Mouse (Mus musculus) forebrain, embryonic 16.5 days (tissue): ENCODE measurements around the gene Olfr1396. TPM values are rescaled to one million over a fixed set of nuclear protein-coding genes. Genes with fewer than 3 reads are reported as not detected.
"Not testable (repeated sequence)": the region's sequence is repeated elsewhere in the genome, so short reads cannot be mapped to it uniquely, and the experiment has no call there.

Source experiments
- ATAC-seq: fragments of 200-750 bp; cut with Nextera tagmentation; 2 replicates; pipeline ENCODE4 v1.8.0; 2017; ENCODE audit warnings: mild to moderate bottlenecking, moderate library complexity
- H3K27ac ChIP-seq: fragments of 300-500 bp; sonication (generic); 2 replicates; pipeline ENCODE4 v1.5.1; 2014; ENCODE audit warnings: low read length, control low read depth
- H3K27me3 ChIP-seq: fragments of 300-500 bp; sonication (generic); replicated peaks from 2 replicates; pipeline ENCODE4 v1.6.1; 2014; ENCODE audit warnings: low read length; ENCODE audit not compliant: control insufficient read depth, insufficient read depth
- H3K36me3 ChIP-seq: fragments of 300-500 bp; sonication (generic); 2 replicates; pipeline ENCODE4 v1.6.1; 2014; ENCODE audit not compliant: control insufficient read depth, insufficient read depth
- H3K4me1 ChIP-seq: fragments of 300-500 bp; sonication (generic); replicated peaks from 2 replicates; pipeline ENCODE4 v1.6.1; 2014; ENCODE audit warnings: low read length; ENCODE audit not compliant: control insufficient read depth, insufficient read depth
- H3K4me2 ChIP-seq: fragments of 300-500 bp; sonication (generic); 2 replicates; pipeline ENCODE4 v1.6.1; 2014; ENCODE audit warnings: mild to moderate bottlenecking, low read length, control low read depth
- H3K4me3 ChIP-seq: fragments of 300-500 bp; sonication (generic); replicated peaks from 2 replicates; pipeline ENCODE4 v1.5.1; 2014; ENCODE audit warnings: mild to moderate bottlenecking, low read length, control low read depth
- H3K9ac ChIP-seq: fragments of 300-500 bp; sonication (generic); replicated peaks from 2 replicates; pipeline ENCODE4 v1.6.1; 2014; ENCODE audit warnings: low read depth, low read length, control low read depth
- H3K9me3 ChIP-seq: fragments of 300-500 bp; sonication (generic); 2 replicates; pipeline ENCODE4 v1.6.1; 2016; ENCODE audit warnings: low read length; ENCODE audit not compliant: control insufficient read depth
- WGBS: fragments of 180-500 bp; shearing (Covaris S2); extraction: QIAGEN DNeasy Blood & Tissue Kit; methylation state at CpG from one replicate; pipeline ENCODE4 v1.1.7; 2014; 5-methylcytosine and 5-hydroxymethylcytosine counted together
- polyA plus RNA-seq: library from polyadenylated mRNA; unstranded; fragments of >200 nt; fragmentation: Nextera tagmentation; extraction: Ambion mirVana; gene quantifications from 2 replicates; pipeline ENCODE4 v1.2.1, GENCODE M21; 2015

Gene Olfr1396
- polyA plus RNA-seq, 1 experiment from 2014 or later, result not detected

DNA sequence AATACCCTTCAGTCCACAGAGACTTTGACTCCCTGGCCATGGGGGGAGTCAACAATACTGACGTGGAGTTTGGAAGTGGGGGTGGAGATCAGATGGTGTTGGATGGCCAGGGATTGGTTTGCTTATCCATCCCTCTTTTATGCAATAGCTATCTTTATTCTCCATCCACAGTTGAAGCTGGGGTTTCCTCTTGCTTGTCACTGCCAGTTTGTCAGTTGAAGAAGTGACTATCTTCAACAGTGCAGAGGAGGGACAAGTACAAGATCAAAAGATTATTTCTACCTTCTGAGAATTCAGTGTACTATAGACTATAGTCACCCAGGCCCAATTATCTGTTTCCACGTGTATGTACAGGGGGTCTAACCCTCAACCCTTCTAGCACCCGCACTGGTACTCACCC is 30.9 kb downstream of the Olfr1396 start:
- 84% methylated on average over 3 of the region's 3 CpGs for WGBS
- Histone ChIP-seq H3K9ac (no peak overlapping the region), H3K4me1 (no peaks in the 10 kb centered on the region), H3K36me3 (no peaks in the 10 kb centered on the region), H3K27me3 (no peaks in the 10 kb centered on the region), H3K4me2 (no peak overlapping the region), H3K4me3 (no peak overlapping the region), H3K9me3 (no peaks in the 10 kb centered on the region), H3K27ac (no peak overlapping the region)
- no peak for ATAC-seq

DNA sequence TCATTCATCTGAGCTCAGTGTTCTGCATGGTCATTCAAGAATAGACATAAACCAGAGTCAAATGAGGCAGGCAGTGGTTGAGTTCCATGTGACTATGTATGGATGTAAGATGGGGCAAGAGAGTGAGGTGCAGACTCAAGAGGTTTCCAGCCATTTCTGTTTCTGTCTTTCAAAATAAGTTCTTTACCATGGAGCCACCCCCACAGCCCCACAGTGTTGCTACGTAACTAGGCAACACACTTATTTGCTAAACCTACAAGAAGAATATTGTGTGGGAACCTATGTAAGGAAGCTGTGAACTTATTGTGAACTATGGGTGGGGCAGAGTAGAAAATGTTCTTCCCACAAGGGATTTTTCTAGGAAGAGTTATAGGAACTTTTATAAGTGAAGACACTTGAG is 31.5 kb downstream of the Olfr1396 start:
- no peak overlapping the region for H3K9ac ChIP-seq
- no peak overlapping the region for H3K27ac ChIP-seq
- H3K9me3 ChIP-seq, result no peaks in the 10 kb centered on the region
- no peaks in the 10 kb centered on the region for H3K4me1 ChIP-seq
- ATAC-seq, result no peak
- H3K4me2 ChIP-seq, result no peak overlapping the region
- no peaks in the 10 kb centered on the region for H3K36me3 ChIP-seq
- WGBS, result 100% methylated on average over 1 of the region's 1 CpGs
- H3K27me3 ChIP-seq, result no peaks in the 10 kb centered on the region
- H3K4me3 ChIP-seq, result no peak overlapping the region

- Histone ChIP-seq H3K4me3 (no peak overlapping the region), H3K27ac (no peak overlapping the region), H3K4me2 (no peak overlapping the region), H3K27me3 (no peaks in the 10 kb centered on the region), H3K9ac (no peak overlapping the region), H3K9me3 (no peaks in the 10 kb centered on the region), H3K4me1 (no peaks in the 10 kb centered on the region), H3K36me3 (no peaks in the 10 kb centered on the region)
- 78% methylated on average over 3 of the region's 3 CpGs for WGBS
- no peak for ATAC-seq
These were observed 32.8 kb downstream of the Olfr1396 start for GRCm38 (mm10) chr11:49081886-49082285.

GRCm38 (mm10) chr11:49081356-49081755 is 33.3 kb downstream of the Olfr1396 start:
- no peak for ATAC-seq

GRCm38 (mm10) chr11:49080636-49081035 is 34.0 kb downstream of the Olfr1396 start:
- Histone ChIP-seq H3K4me1 (no peaks in the 10 kb centered on the region), H3K9ac (no peak overlapping the region), H3K4me3 (no peak overlapping the region), H3K27ac (no peak overlapping the region), H3K27me3 (no peaks in the 10 kb centered on the region), H3K9me3 (no peaks in the 10 kb centered on the region), H3K36me3 (no peaks in the 10 kb centered on the region), H3K4me2 (no peak overlapping the region)
- 91% methylated on average over 1 of the region's 1 CpGs for WGBS
- no peak for ATAC-seq

More at GRCm38 (mm10) chr11:49081356-49081755, 33.3 kb downstream of the Olfr1396 start:
- 89% methylated on average over 4 of the region's 4 CpGs for WGBS
- no peaks in the 10 kb centered on the region for H3K27me3 ChIP-seq
- H3K4me3 ChIP-seq, result no peak overlapping the region
- no peaks in the 10 kb centered on the region for H3K4me1 ChIP-seq
- no peak overlapping the region for H3K9ac ChIP-seq
- no peak overlapping the region for H3K4me2 ChIP-seq
- no peak overlapping the region for H3K27ac ChIP-seq
- H3K9me3 ChIP-seq, result no peaks in the 10 kb centered on the region
- no peaks in the 10 kb centered on the region for H3K36me3 ChIP-seq

DNA sequence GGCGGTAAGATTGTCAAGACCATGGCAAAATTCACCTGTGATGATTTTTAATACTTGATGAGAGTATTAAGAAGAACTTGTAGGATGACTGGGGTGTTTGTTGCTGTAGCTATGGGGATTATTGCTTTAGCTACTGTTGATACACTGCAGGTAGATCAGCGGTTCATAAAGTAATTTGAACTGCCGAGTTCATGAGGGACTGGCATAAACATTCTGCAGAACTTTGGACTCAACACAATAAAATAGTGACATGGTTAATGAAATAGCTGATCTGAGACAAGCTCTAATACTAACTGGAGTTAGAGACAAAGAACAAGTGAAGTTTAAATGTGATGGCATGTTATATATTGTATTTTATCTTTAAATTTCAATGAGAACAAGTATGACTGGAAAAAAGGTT is 36.0 kb downstream of the Olfr1396 start:
- WGBS, result 87% methylated on average over 3 of the region's 3 CpGs
- no peak overlapping the region for H3K9ac ChIP-seq
- H3K27ac ChIP-seq, result no peak overlapping the region
- no peak for ATAC-seq
- H3K4me3 ChIP-seq, result no peak overlapping the region
- H3K27me3 ChIP-seq, result no peaks in the 10 kb centered on the region
- H3K4me1 ChIP-seq, result no peaks in the 10 kb centered on the region
- no peaks in the 10 kb centered on the region for H3K9me3 ChIP-seq
- H3K4me2 ChIP-seq, result no peak overlapping the region
- H3K36me3 ChIP-seq, result no peaks in the 10 kb centered on the region

DNA sequence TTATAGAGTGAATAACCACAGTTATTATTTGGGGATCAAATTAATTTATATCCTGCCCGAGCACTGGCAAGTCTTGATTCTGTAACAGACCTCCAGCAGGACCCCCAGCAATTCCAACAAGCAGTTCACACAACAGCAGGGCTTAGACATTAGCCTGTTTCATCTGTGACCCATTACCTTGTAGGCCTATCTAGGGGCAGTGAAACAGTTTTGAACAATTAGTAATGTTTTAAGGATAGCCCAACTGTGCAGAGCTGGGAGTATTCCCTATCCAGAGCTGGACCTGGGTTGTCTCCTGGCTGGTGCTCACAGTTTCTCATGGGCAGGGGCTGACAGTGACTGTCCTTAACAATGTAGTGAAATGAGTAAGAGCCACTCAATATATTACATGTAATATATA is 37.7 kb downstream of the Olfr1396 start:
- no peak for ATAC-seq
- Histone ChIP-seq H3K27me3 (no peaks in the 10 kb centered on the region), H3K36me3 (no peaks in the 10 kb centered on the region), H3K27ac (no peak overlapping the region), H3K9ac (no peak overlapping the region), H3K4me2 (no peak overlapping the region), H3K9me3 (no peaks in the 10 kb centered on the region), H3K4me3 (no peak overlapping the region), H3K4me1 (no peaks in the 10 kb centered on the region)
- WGBS, result 73% methylated on average over 1 of the region's 1 CpGs

DNA sequence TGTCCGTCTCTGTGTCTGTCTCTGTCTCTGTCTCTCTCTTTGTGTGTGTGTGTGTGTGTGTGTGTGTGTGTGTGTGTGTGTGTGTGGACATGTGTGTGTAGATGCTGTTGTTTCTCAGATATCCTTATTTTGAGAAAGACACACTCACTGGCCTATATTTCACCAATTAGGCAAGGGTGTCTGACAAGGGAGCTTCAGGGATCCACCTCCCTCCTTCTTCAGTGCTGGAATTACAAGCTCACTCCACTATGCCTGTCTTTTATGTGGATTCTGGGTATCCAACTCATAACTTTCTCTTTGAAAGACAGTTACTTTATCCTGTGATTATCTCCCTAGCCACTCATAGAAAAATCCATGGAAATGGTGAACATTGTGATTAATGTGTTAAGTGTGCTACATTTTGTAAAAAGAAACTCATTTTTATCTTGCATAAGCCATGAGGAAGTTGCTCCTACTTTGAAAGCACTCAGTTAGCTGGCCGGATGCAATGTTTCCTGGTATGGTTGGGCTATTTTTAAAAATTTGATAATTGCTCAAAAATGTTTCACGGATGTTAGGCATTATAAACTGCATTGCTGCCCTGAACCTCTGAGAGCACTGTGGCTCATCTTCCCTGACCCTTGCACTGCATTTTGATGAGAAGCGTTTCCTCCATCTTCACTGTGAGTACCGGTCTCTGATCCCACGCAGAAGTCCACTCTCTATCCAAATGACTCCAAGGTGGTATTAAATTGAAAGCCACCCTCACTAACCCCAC is 38.5 kb downstream of the Olfr1396 start, which contains the start of gene Ifi47:
Gene Ifi47 (plus strand): TSS at position 587 of the 757 bp plus-strand sequence.
- H3K4me2 ChIP-seq, H3K4me3 ChIP-seq, H3K27ac ChIP-seq, H3K9ac ChIP-seq, ATAC-seq, H3K27me3 ChIP-seq, H3K4me1 ChIP-seq, H3K36me3 ChIP-seq, H3K9me3 ChIP-seq: not testable (repeated sequence)
- 84% methylated on average over 6 of the region's 6 CpGs for WGBS

DNA sequence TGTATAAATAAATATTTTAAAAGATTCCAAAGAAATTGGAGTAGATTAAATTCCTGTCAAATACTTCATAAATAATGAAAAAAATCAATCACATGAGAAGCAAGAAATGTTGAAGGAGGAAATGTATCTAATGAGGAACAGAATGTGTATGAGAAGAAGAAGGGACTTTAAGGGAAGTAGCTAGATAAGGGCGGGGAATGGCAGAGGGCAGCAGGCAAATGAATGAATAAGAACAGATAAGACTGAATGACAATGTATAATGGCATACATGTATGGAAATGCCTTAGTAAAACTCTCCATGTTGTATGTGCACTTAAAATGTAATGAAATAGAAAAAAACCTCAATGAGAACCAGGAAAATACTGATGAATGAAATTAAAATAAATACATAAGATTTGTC is 46.3 kb downstream of the Olfr1396 start:
- WGBS, result 94% methylated on average over 1 of the region's 1 CpGs
- H3K36me3 ChIP-seq, result no peaks in the 10 kb centered on the region

More for the DNA sequence above, 46.3 kb downstream of the Olfr1396 start:
- no peaks in the 10 kb centered on the region for H3K27me3 ChIP-seq
- H3K27ac ChIP-seq, result no peak overlapping the region
- H3K9ac ChIP-seq, result no peak overlapping the region
- H3K4me1 ChIP-seq, result no peaks in the 10 kb centered on the region
- H3K4me3 ChIP-seq, result no peak overlapping the region
- no peak overlapping the region for H3K4me2 ChIP-seq
- no peaks in the 10 kb centered on the region for H3K9me3 ChIP-seq
- no peak for ATAC-seq
